Mouse (Mus musculus): ENCODE data around the gene Igsf9. TPM values are rescaled to one million over a fixed set of nuclear protein-coding genes. Genes with fewer than 3 reads are reported as not detected.
A peak's percentile ranks its signal among the peaks of the same experiment; 100 is the strongest.

Igsf9 gene
- polyA plus RNA-seq, 1 experiment from 2014 or later, result 16.7 TPM

DNA sequence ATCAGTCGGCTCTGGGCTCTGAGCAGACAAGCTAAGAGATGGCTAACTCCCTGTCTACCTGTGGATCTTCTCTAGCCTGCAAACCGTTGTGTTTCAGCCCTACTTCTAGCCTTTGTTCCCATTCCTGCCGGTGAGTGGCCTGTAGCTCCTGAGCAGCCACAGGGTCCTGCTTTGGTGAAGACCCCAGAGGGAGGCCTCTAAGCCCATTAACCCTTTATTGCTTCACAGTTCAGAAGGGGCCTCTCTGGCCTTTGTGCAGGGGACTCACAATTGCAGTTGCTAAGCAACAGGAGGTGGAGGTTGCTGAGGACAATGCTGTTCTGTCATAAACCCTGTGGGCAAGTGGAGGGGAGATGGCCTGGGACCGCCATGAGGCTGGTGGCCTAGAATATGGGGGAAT, 4.6 kb downstream of the Igsf9 start:
- DNase-seq (ENCODE audit: low spot score) (no peak), ATAC-seq (ENCODE audit: low FRiP score, low TSS enrichment) (no peak)
- Histone ChIP-seq H3K4me3 (ENCODE audit: low read depth, low read length) (no peak overlapping the region), H3K36me3 (ENCODE audit: control insufficient read depth, insufficient read depth, low read length) (no peaks in the 10 kb centered on the region), H3K27ac (replicated peaks) (no peak overlapping the region), H3K27me3 (ENCODE audit: control insufficient read depth, insufficient read depth, low read length) (no peaks in the 10 kb centered on the region), H3K9ac (ENCODE audit: low read length) (no peak overlapping the region), H3K9me3 (ENCODE audit: control insufficient read depth, low read length) (no peaks in the 10 kb centered on the region), H3K4me2 (replicated peaks; ENCODE audit: low read depth) (no peak overlapping the region), H3K4me1 (replicated peaks; ENCODE audit: control insufficient read depth, insufficient read depth) (peaks cover 7% of the 10 kb centered on the region; the same call in 1 of the 2 replicates)
- WGBS, result 68% methylated on average over 4 of the region's 4 CpGs
- TF ChIP-seq EP300 (optimal IDR thresholded peaks at IDR 0.05) (no peak), CTCF (IDR thresholded peaks at IDR 0.05; ENCODE audit: low read depth) (no peak)

DNA sequence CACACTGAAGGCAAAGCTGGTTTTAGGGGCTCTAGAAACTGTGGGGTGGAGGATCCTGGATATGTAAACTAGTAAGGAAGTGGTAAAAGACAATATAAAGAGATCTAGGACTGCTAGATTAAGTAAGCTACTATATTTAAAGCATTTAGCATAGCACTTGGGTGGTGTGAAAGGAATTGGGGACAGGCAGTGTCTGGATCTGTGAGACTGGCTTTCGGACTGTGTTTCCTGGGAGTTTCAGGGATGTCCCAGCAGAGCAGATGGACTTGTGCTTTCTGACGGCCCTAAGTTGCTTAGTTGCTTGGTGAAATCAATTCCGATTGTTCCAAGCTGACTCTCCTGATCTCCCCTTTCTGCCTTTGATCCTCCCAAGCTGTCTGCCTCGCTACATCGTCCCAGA, 5.1 kb downstream of the Igsf9 start:
- no peak for ATAC-seq (ENCODE audit: low FRiP score, low TSS enrichment)
- H3K27ac ChIP-seq (replicated peaks), result no peak overlapping the region

DNA sequence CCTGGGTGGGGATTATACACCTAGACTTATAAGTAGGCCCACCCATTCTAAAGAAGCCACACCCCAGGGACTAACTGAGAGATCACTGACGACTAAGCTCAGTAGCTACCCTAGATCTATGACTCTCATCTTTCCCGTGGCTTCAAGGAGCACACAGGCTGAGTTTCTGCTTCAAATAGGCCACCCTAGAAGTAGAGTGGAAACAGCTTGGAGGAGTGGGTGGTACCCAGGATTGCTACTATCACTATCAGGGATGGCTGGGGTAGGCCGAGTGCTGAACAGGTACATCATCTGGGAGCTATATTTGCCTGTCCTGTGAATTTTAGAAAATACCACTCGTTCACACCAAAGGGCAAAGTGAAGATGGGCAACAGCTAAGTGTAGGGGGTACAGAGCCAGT, 6.3 kb downstream of the Igsf9 start:
- Histone ChIP-seq H3K9ac (ENCODE audit: low read length) (no peak overlapping the region), H3K4me2 (replicated peaks; ENCODE audit: low read depth) (no peak overlapping the region), H3K4me3 (ENCODE audit: low read depth, low read length) (no peak overlapping the region), H3K36me3 (ENCODE audit: control insufficient read depth, insufficient read depth, low read length) (no peaks in the 10 kb centered on the region), H3K27me3 (ENCODE audit: control insufficient read depth, insufficient read depth, low read length) (no peaks in the 10 kb centered on the region), H3K4me1 (replicated peaks; ENCODE audit: control insufficient read depth, insufficient read depth) (peaks cover 5% of the 10 kb centered on the region; the same call in 1 of the 2 replicates), H3K27ac (replicated peaks) (no peak overlapping the region), H3K9me3 (ENCODE audit: control insufficient read depth, low read length) (no peaks in the 10 kb centered on the region)
- whole genome bisulfite sequencing, result 59% methylated on average over 4 of the region's 4 CpGs
- no peak for TF ChIP-seq CTCF (IDR thresholded peaks at IDR 0.05; ENCODE audit: low read depth)
- TF ChIP-seq EP300 (optimal IDR thresholded peaks at IDR 0.05), result no peak
- ATAC-seq (ENCODE audit: low FRiP score, low TSS enrichment) (no peak), DNase-seq (ENCODE audit: low spot score) (no peak)

More for the DNA sequence above, 5.1 kb downstream of the Igsf9 start:
- Histone ChIP-seq H3K9ac (ENCODE audit: low read length) (no peak overlapping the region), H3K4me1 (replicated peaks; ENCODE audit: control insufficient read depth, insufficient read depth) (peaks cover 7% of the 10 kb centered on the region; the same call in 1 of the 2 replicates), H3K27me3 (ENCODE audit: control insufficient read depth, insufficient read depth, low read length) (no peaks in the 10 kb centered on the region), H3K4me3 (ENCODE audit: low read depth, low read length) (no peak overlapping the region), H3K9me3 (ENCODE audit: control insufficient read depth, low read length) (no peaks in the 10 kb centered on the region), H3K4me2 (replicated peaks; ENCODE audit: low read depth) (no peak overlapping the region), H3K36me3 (ENCODE audit: control insufficient read depth, insufficient read depth, low read length) (no peaks in the 10 kb centered on the region)
- 80% methylated on average over 5 of the region's 5 CpGs for WGBS
- DNase-seq (ENCODE audit: low spot score), result no peak
- TF ChIP-seq EP300 (optimal IDR thresholded peaks at IDR 0.05) (no peak), CTCF (IDR thresholded peaks at IDR 0.05; ENCODE audit: low read depth) (no peak)

DNA sequence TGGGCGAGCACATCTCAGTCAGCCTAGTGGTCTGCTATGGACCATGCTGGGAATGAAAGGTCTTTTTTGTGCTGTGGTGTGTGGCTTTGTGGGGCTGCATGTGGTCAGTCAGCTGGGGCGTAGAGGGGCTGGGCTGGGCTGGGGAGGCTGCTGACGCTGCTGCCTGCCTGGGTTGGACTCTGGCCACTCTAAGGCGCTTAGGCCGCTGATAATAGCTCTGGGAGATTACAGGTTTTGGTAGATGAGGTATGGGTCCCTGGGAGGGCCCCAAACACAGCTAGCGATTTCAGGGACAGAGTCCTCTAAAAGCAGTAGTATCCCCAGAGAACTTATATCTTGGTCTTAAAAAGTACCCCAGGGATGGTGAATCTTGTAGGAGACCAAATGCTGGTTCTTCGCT, 7.2 kb downstream of the Igsf9 start:
- ATAC-seq (ENCODE audit: low FRiP score, low TSS enrichment), result no peak
- WGBS, result 68% methylated on average over 7 of the region's 7 CpGs
- no peak overlapping the region for H3K27ac ChIP-seq (replicated peaks)

DNA sequence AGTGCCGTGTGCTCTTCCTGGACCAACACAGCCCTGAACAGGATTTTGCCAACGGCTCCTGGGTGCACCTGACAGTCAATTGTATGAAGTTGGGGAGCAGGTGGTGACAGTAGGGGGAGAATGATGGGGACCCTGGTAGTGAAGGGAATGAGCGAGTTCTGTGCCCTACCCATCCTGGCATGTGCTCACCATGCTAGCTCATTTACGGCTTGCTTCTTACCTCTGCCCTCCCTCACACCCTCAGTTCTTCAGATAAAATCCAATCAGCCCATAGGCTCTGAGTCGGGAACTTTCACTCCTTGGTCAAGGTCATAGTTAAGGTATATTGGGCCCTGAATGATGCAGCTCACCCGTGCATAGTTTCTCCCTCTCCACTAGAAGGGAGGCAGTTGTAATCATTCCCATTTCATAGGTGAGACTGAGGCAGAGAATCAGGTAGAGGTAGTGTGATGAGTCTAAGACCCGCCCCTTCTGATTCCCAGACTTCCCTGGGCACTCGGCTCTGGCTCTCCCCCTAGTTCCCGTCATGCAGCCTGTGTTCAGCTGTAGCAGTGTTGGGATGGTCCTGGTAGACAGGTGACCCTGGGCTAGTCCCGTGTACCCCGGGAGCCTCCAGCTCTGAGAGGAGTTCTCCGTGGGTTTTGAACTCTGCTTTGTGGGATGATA, 8.1 kb downstream of the Igsf9 start:
- Histone ChIP-seq H3K4me3 (ENCODE audit: low read depth, low read length) (no peak overlapping the region), H3K9ac (ENCODE audit: low read length) (0 out of 2 replicates have a peak overlapping the region, but pooled peaks have one; percentile 9), H3K27me3 (ENCODE audit: control insufficient read depth, insufficient read depth, low read length) (no peaks in the 10 kb centered on the region), H3K4me2 (replicated peaks; ENCODE audit: low read depth) (peak overlapping the region; percentile 51), H3K27ac (replicated peaks) (no peak overlapping the region), H3K9me3 (ENCODE audit: control insufficient read depth, low read length) (no peaks in the 10 kb centered on the region), H3K4me1 (replicated peaks; ENCODE audit: control insufficient read depth, insufficient read depth) (no peaks in the 10 kb centered on the region), H3K36me3 (ENCODE audit: control insufficient read depth, insufficient read depth, low read length) (no peaks in the 10 kb centered on the region)
- DNase-seq (ENCODE audit: low spot score) (no peak), ATAC-seq (ENCODE audit: low FRiP score, low TSS enrichment) (peak; percentile 31)
- no peak for TF ChIP-seq EP300 (optimal IDR thresholded peaks at IDR 0.05)
- no peak for TF ChIP-seq CTCF (IDR thresholded peaks at IDR 0.05; ENCODE audit: low read depth)
- 49% methylated on average over 12 of the region's 12 CpGs for WGBS

More for the DNA sequence above, 7.2 kb downstream of the Igsf9 start:
- Histone ChIP-seq H3K27me3 (ENCODE audit: control insufficient read depth, insufficient read depth, low read length) (no peaks in the 10 kb centered on the region), H3K4me1 (replicated peaks; ENCODE audit: control insufficient read depth, insufficient read depth) (peaks cover 2% of the 10 kb centered on the region; the same call in 1 of the 2 replicates), H3K9ac (ENCODE audit: low read length) (no peak overlapping the region), H3K9me3 (ENCODE audit: control insufficient read depth, low read length) (no peaks in the 10 kb centered on the region), H3K4me2 (replicated peaks; ENCODE audit: low read depth) (no peak overlapping the region), H3K4me3 (ENCODE audit: low read depth, low read length) (no peak overlapping the region), H3K36me3 (ENCODE audit: control insufficient read depth, insufficient read depth, low read length) (no peaks in the 10 kb centered on the region)
- TF ChIP-seq CTCF (IDR thresholded peaks at IDR 0.05; ENCODE audit: low read depth), result no peak
- TF ChIP-seq EP300 (optimal IDR thresholded peaks at IDR 0.05), result no peak
- no peak for DNase-seq (ENCODE audit: low spot score)

DNA sequence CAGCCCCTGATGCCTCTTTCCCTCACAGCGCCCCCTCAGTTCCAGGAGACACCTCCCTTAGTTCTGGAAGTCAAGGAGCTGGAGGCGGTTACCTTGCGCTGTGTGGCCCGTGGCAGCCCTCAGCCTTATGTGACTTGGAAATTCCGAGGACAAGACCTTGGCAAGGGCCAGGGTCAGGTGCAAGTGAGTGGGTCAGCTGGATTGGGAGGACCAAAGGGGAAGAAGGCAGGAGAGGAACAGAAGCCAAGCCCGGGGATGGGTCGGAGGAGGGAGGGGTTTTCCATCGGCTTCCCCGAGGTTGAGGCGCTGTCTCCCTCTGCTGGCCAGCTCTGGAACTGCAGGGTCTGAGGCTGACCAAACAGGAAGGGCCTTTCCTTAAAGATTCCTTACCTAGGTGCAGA, 8.7 kb downstream of the Igsf9 start:
- no peaks in the 10 kb centered on the region for H3K36me3 ChIP-seq (ENCODE audit: control insufficient read depth, insufficient read depth, low read length)
- H3K27ac ChIP-seq (replicated peaks), result no peak overlapping the region
- DNase-seq (ENCODE audit: low spot score), result peak; percentile 92
- H3K9me3 ChIP-seq (ENCODE audit: control insufficient read depth, low read length), result no peaks in the 10 kb centered on the region
- peak; percentile 59 for ATAC-seq (ENCODE audit: low FRiP score, low TSS enrichment)
- WGBS, result 10% methylated on average over 10 of the region's 10 CpGs
- H3K4me1 ChIP-seq (replicated peaks; ENCODE audit: control insufficient read depth, insufficient read depth), result no peaks in the 10 kb centered on the region
- TF ChIP-seq EP300 (optimal IDR thresholded peaks at IDR 0.05), result no peak
- peak; percentile 98 for TF ChIP-seq CTCF (IDR thresholded peaks at IDR 0.05; ENCODE audit: low read depth)
- H3K4me2 ChIP-seq (replicated peaks; ENCODE audit: low read depth), result peak overlapping the region; percentile 51
- H3K4me3 ChIP-seq (ENCODE audit: low read depth, low read length), result peak overlapping the region; percentile 12; the same call in 1 of the 2 replicates
- H3K9ac ChIP-seq (ENCODE audit: low read length), result 0 out of 2 replicates have a peak overlapping the region, but pooled peaks have one; percentile 9
- H3K27me3 ChIP-seq (ENCODE audit: control insufficient read depth, insufficient read depth, low read length), result no peaks in the 10 kb centered on the region
